Mouse (Mus musculus) stomach, embryonic 15.5 days (tissue): ENCODE results near the gene Gm40193. TPM values are rescaled to one million over a fixed set of nuclear protein-coding genes. Genes with fewer than 3 reads are reported as not detected.

Experiments
- ATAC-seq: fragments of 200-750 bp; cut with Nextera tagmentation; 2 replicates; pipeline ENCODE4 v1.8.0; 2017; ENCODE audit warnings: low read depth, moderate number of reproducible peaks, moderate TSS enrichment; ENCODE audit not compliant: insufficient read depth, low FRiP score
- H3K27ac ChIP-seq: fragments of 300-500 bp; sonication (generic); 2 replicates; pipeline ENCODE4 v1.5.1; 2015; ENCODE audit warnings: mild to moderate bottlenecking, inconsistent platforms
- H3K27me3 ChIP-seq: fragments of 300-500 bp; sonication (generic); replicated peaks from 2 replicates; pipeline ENCODE4 v1.6.1; 2015; ENCODE audit warnings: inconsistent platforms
- H3K36me3 ChIP-seq: fragments of 300-500 bp; sonication (generic); 2 replicates; pipeline ENCODE4 v1.6.1; 2015; ENCODE audit warnings: inconsistent platforms
- H3K4me1 ChIP-seq: fragments of 300-500 bp; sonication (generic); 2 replicates; pipeline ENCODE4 v1.6.1; 2015; ENCODE audit warnings: inconsistent platforms
- H3K4me2 ChIP-seq: fragments of 300-500 bp; sonication (generic); 2 replicates; pipeline ENCODE4 v1.6.1; 2015; ENCODE audit warnings: mild to moderate bottlenecking, inconsistent platforms
- H3K4me3 ChIP-seq: fragments of 300-500 bp; sonication (generic); replicated peaks from 2 replicates; pipeline ENCODE4 v1.5.1; 2015; ENCODE audit warnings: inconsistent platforms
- H3K9ac ChIP-seq: fragments of 300-500 bp; sonication (generic); 2 replicates; pipeline ENCODE4 v1.6.1; 2015; ENCODE audit warnings: inconsistent platforms
- H3K9me3 ChIP-seq: fragments of 300-500 bp; sonication (generic); 2 replicates; pipeline ENCODE4 v1.6.1; 2016; ENCODE audit warnings: inconsistent platforms
- WGBS: fragments of 180-500 bp; shearing (Covaris S2); methylation state at CpG from one replicate; pipeline ENCODE4 v1.1.7; 2015; 5-methylcytosine and 5-hydroxymethylcytosine counted together
- polyA plus RNA-seq: library from polyadenylated mRNA; unstranded; fragments of >200 nt; fragmentation: Nextera tagmentation; extraction: Ambion mirVana; gene quantifications from 2 replicates; pipeline ENCODE4 v1.2.1, GENCODE M21; 2015

Gm40193 gene
- polyA plus RNA-seq, 1 experiment from 2014 or later, result not detected

DNA sequence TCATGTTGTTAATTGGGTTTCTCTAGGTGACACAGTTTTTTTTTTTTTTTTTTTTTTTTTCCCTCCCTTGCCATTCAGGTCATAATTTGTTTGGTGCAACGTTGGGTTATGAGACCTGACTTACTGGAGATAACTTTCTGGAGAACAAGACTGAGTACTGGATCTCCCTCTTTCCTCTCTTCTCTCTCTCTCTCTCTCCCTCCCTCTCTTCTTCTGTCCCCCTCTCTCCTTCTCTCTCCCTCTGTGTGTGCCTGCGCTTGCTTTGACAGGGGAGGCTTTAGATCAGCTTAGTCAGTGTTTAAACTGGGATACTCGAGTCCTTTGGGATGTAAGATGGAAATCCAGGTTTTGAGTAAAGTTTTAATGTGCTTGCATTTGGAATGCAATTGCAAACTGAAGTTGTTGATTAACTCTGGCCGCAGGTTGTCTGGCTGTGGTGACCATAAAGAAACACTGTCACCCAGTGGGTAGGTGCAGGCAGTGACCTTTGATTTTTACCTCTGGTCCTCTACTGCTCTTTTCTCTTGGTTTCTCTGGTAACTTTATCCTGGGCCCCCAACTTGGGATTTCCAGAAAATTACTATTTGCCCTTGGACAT is 31.6 kb upstream of the Gm40193 start:
- H3K9ac ChIP-seq, result no peak overlapping the region
- ATAC-seq, result no peak

DNA sequence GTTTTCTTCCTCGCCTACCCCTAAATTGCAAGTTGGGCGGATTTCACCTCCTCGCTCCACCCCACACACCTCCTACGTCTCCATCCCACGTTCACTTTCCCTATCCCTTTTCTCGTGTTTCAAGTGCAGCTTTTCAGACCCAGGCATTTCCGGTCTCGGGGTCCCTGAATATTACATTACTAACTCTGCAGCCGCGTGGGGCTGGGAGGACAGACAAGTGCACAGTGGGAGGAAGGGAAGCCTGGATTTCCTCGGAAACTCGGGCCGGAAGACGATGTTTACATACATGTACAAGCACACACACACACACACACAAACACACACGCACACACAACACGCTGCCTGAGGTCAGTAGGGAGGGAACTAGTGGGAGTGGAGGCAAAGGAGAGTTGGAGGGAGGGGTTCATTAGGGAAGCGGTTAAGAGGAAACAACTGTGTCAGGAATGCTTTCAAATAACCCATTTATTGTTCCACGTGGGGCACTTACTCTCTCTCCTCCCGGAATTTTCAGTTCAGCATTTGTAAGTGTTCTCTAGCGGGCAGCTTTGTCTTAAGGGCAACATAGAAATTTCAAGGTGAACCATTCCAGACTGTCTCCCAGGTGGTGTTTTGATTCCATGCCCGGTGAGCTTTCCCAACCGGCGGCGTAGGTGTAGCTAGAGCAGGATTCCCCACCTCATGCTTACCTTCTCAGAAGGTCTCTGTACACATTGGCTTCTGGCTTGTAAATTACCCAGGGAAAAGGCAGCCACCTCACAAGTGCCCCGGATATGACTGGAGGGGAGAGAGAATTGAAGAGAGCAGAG is 30.9 kb upstream of the Gm40193 start:
- H3K9ac ChIP-seq, result peak overlapping the region; percentile 86; the same call in 1 of the 2 replicates
- 1% methylated on average over 25 of the region's 25 CpGs for WGBS
- H3K27ac ChIP-seq, result peak overlapping the region; percentile 91
- H3K4me3 ChIP-seq, result peak overlapping the region; percentile 88
- no peaks in the 10 kb centered on the region for H3K9me3 ChIP-seq
- ATAC-seq, result no peak
- no peaks in the 10 kb centered on the region for H3K27me3 ChIP-seq
- peak overlapping the region; percentile 90 for H3K4me2 ChIP-seq
- peaks cover 19% of the 10 kb centered on the region for H3K4me1 ChIP-seq
- no peaks in the 10 kb centered on the region for H3K36me3 ChIP-seq

More for the DNA sequence above, 31.6 kb upstream of the Gm40193 start:
- Histone ChIP-seq H3K4me1 (peaks cover 19% of the 10 kb centered on the region), H3K9me3 (no peaks in the 10 kb centered on the region), H3K27me3 (no peaks in the 10 kb centered on the region), H3K36me3 (no peaks in the 10 kb centered on the region), H3K27ac (peak overlapping the region; percentile 91), H3K4me2 (peak overlapping the region; percentile 90), H3K4me3 (peak overlapping the region; percentile 88)
- WGBS, result 24% methylated on average over 4 of the region's 4 CpGs

DNA sequence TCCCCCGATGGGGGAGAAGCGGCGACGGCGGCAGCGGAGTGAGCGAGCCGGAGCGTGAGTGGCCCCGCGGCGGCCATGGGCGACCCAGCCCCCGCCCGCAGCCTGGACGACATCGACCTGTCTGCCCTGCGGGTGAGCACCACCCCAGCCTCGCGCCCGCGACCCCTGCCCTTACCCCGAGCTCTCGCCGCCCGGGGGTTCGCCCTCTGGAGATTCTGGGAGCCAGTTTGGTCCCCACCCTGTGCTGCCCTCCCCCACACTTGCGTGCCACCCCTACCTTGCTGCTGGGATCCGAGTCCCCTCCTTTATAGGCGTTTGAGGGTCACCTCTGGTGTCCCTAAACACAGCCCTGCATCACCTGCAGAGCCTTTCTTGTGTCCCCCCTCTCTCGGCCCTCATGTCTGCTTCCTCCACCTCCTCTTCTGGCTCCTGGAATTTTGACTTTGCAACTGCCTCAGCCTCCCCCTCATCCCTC is 30.3 kb upstream of the Gm40193 start:
- no peak; the same call in 1 of the 2 replicates for ATAC-seq
- Histone ChIP-seq H3K4me1 (peaks cover 19% of the 10 kb centered on the region), H3K9ac (peak overlapping the region; percentile 86), H3K27me3 (no peaks in the 10 kb centered on the region), H3K4me2 (peak overlapping the region; percentile 90), H3K27ac (peak overlapping the region; percentile 91), H3K36me3 (no peaks in the 10 kb centered on the region), H3K4me3 (peak overlapping the region; percentile 88), H3K9me3 (no peaks in the 10 kb centered on the region)
- WGBS, result 0% methylated on average over 27 of the region's 31 CpGs

DNA sequence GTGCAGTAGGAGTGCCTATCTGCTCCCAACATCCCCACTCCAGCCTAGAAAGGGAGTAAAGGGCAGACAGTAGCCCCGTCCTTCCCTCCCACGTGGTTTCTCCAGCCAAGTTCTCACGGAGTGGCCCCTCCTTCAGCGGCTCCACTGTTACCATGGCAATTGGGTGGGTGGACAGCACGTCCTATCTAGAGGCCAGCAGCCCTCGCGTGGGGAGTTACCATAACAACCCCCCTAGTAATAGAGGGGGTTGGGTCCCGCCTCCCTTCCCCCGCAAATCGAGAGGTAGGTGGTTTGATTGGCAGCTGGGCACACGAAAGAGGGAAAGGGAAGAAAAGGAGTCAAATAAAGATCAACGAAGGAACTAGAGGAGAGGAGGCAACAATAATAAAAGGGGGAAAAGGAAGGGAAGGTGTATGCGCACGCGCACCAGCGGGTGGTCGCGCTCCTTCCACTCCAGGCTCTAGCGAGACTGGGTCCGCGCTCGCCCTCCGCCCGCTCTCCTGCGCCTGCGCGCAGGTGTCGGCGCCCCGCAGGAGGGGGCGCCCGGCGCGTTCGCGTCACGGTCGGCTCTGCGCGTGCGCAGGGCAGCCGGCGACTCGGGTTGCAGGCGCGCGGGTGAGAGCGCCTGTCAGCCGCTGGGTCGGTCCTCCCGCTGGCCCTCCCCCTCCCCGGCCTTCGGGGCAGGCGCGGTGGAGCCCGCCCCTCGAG is 29.7 kb upstream of the Gm40193 start, which contains the start of gene Mink1:
Gene Mink1, plus strand, starts transcription at position 595 of the 708 bp plus-strand sequence.
- no peaks in the 10 kb centered on the region for H3K27me3 ChIP-seq
- WGBS, result 1% methylated on average over 55 of the region's 57 CpGs
- peak; percentile 86 for ATAC-seq
- H3K4me2 ChIP-seq, result peak within 1 kb of the TSS; percentile 90
- peak within 1 kb of the TSS; percentile 86 for H3K9ac ChIP-seq
- H3K4me1 ChIP-seq, result peaks cover 19% of the 10 kb centered on the region
- peak within 1 kb of the TSS; percentile 88 for H3K4me3 ChIP-seq
- peak within 1 kb of the TSS; percentile 91 for H3K27ac ChIP-seq
- H3K9me3 ChIP-seq, result no peaks in the 10 kb centered on the region
- H3K36me3 ChIP-seq, result no peaks in the 10 kb centered on the region

DNA sequence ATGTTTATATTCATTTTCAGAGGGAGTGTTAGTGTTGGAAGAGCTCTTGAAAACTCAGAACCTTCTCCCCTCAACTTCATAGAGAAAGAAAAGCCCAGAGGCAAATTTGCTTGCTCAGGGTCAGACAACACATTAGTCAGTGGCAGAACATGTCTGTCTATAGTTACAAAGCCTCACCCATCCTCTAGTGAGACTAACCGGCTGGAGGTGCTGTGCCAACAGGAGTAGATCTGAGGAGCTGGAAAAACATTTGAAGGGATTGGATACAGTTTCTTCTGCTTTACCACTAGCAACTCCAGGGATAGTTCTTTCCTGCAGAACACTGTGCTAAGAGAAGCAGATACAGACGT is 29.2 kb upstream of the Gm40193 start:
- H3K4me3 ChIP-seq, result peak overlapping the region; percentile 88
- peak overlapping the region; percentile 86; the same call in 1 of the 2 replicates for H3K9ac ChIP-seq
- ATAC-seq, result no peak; the same call in 1 of the 2 replicates
- H3K4me2 ChIP-seq, result peak overlapping the region; percentile 90
- no peaks in the 10 kb centered on the region for H3K27me3 ChIP-seq
- H3K36me3 ChIP-seq, result no peaks in the 10 kb centered on the region
- WGBS, result 2% methylated on average over 2 of the region's 2 CpGs
- peak overlapping the region; percentile 91; the same call in 1 of the 2 replicates for H3K27ac ChIP-seq
- no peaks in the 10 kb centered on the region for H3K9me3 ChIP-seq
- peaks cover 19% of the 10 kb centered on the region for H3K4me1 ChIP-seq

DNA sequence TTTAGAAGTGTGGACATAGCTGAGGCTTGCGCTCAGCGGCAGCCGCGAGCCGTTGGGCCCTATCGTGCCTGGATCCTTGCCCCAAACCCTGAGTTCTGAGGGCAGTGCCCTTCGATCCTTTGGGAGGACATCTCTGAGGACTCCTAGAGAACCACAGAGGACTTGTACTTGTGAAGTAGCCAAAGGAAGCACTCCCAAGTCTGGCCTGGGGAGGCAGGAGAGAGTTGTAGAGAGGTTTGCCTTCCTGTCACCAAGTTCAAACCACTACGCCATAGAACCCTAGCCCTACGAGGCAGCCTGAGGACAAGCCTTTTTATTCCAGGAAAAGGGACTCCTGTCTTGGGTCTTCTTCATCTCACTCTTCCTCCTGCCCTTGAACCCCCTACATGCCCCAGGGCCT is 24.8 kb upstream of the Gm40193 start:
- no peaks in the 10 kb centered on the region for H3K27me3 ChIP-seq
- no peaks in the 10 kb centered on the region for H3K9me3 ChIP-seq
- 0 out of 2 replicates have a peak, but pooled peaks cover 4% of the 10 kb centered on the region for H3K36me3 ChIP-seq
- no peak overlapping the region for H3K27ac ChIP-seq
- H3K4me3 ChIP-seq, result no peak overlapping the region
- H3K4me1 ChIP-seq, result 0 out of 2 replicates have a peak, but pooled peaks cover 5% of the 10 kb centered on the region
- H3K9ac ChIP-seq, result no peak overlapping the region
- no peak overlapping the region for H3K4me2 ChIP-seq
- 90% methylated on average over 9 of the region's 9 CpGs for WGBS
- no peak for ATAC-seq

DNA sequence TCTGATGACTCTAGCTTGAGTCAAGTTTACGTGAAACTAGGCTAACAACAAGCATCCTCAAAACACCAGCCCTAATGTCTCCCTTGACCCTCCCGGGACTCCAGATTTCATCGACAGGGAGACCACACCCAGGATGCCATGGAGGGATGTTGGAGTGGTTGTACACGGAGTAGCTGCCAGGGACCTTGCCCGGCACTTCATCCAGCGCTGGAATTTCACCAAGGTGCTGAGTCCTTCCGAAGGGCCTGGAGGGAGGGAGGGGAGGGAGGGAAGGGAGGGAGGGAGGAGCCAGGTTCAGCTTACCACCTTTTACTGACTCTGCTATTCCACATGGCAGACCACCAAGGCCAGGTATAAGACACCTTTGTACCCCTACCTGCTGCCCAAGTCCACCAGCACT is 21.2 kb upstream of the Gm40193 start:
- Histone ChIP-seq H3K4me2 (no peak overlapping the region), H3K27ac (no peak overlapping the region), H3K36me3 (0 out of 2 replicates have a peak, but pooled peaks cover 4% of the 10 kb centered on the region), H3K9me3 (no peaks in the 10 kb centered on the region), H3K4me3 (no peak overlapping the region), H3K9ac (no peak overlapping the region), H3K27me3 (no peaks in the 10 kb centered on the region), H3K4me1 (no peaks in the 10 kb centered on the region)
- 22% methylated on average over 7 of the region's 7 CpGs for WGBS
- ATAC-seq, result no peak

DNA sequence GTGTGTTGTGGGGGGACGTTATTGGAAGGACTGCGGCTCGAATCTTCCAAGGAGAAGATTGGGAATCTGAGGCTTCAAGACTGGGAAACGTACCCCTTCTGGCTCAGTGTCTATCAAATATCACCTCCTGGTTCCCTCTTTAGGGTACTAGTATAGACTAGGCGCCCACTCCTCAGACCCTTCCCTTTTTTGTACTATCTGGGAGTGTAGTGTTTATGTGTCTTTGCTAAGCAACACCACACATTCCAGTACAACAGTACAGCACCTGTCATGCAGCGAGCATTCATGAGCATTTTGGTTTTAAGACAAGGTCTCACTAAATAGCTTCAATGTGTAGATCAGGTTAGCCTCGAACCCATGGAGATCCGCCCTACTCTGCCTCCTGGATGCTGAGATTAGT is 18.8 kb upstream of the Gm40193 start:
- H3K27me3 ChIP-seq, result no peaks in the 10 kb centered on the region
- ATAC-seq, result no peak
- H3K9ac ChIP-seq, result no peak overlapping the region
- H3K4me2 ChIP-seq, result no peak overlapping the region
- no peaks in the 10 kb centered on the region for H3K4me1 ChIP-seq
- H3K27ac ChIP-seq, result no peak overlapping the region
- no peaks in the 10 kb centered on the region for H3K9me3 ChIP-seq
- H3K36me3 ChIP-seq, result 0 out of 2 replicates have a peak, but pooled peaks cover 4% of the 10 kb centered on the region
- H3K4me3 ChIP-seq, result no peak overlapping the region
- WGBS, result 85% methylated on average over 8 of the region's 8 CpGs

DNA sequence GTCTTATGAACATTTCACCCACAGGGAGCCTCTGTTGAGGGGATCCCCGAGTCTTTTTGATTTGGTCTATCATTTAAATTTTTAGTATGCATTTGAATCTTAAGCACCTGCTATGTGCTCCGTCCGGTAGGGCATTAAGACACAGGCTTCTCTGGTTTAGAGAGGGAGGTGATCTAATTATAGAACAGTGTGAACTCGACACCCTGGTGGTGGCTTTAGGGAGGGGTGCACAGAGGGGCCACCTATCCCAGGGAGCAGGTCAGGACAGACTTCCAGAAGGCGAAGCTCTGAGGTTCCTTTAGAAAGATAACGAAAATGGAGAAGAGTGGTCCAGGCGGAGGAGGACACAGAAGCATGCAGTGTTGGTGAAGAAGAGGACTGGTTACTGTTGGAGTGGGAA is 11.8 kb upstream of the Gm40193 start:
- WGBS, result 61% methylated on average over 7 of the region's 7 CpGs
- Histone ChIP-seq H3K27me3 (no peaks in the 10 kb centered on the region), H3K9ac (no peak overlapping the region), H3K4me1 (peaks cover 7% of the 10 kb centered on the region; the same call in 1 of the 2 replicates), H3K4me3 (no peak overlapping the region), H3K4me2 (no peak overlapping the region), H3K36me3 (no peaks in the 10 kb centered on the region), H3K27ac (no peak overlapping the region), H3K9me3 (no peaks in the 10 kb centered on the region)
- ATAC-seq, result no peak

DNA sequence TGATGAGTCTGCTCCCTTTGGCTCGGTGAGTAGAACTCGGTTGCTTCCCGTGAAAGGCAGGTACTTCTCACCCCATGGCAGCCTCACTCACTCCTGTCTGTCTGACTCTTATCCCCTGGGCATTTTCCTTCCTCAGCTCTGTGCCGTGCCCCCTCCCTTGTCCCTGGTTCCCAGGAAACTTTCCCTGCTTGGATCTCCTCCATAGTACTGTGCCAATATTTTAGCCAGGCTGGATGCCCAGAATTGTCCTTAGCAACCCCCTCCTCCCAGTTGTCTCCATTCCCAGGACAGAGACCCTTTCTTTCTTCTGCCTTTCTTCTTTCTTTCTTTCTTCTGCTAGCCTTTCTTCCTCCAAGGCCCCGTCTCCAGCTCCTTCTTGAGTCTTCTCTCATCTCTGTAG is 8.7 kb upstream of the Gm40193 start:
- Histone ChIP-seq H3K9me3 (no peaks in the 10 kb centered on the region), H3K4me2 (peak overlapping the region; percentile 72; the same call in 1 of the 2 replicates), H3K4me3 (0 out of 2 replicates have a peak overlapping the region, but pooled peaks have one; percentile 60), H3K9ac (no peak overlapping the region), H3K4me1 (peaks cover 9% of the 10 kb centered on the region; the same call in 1 of the 2 replicates), H3K27ac (no peak overlapping the region), H3K36me3 (no peaks in the 10 kb centered on the region), H3K27me3 (no peaks in the 10 kb centered on the region)
- no peak for ATAC-seq
- WGBS, result 70% methylated on average over 5 of the region's 5 CpGs

DNA sequence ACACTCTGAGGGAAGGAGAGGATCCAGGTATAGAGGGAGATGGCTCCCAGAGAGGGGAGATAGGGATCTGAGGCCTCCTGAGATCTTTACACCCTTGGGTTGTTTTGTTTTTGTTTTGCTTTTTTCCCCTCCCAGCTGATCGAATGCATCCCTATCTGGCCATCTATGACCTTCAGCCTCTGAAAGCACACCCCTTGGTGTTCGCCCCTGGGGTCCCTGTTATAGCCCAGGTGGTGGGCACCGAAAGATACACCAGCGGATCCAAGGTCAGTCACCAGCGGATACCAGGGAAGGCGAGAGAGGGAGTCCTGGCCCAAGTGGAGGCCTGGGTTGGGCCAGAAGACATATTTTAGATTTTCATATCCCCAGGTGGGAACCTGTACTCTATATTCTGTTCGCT is 8.2 kb upstream of the Gm40193 start:
- no peak for ATAC-seq
- whole genome bisulfite sequencing, result 86% methylated on average over 7 of the region's 7 CpGs
- H3K4me3 ChIP-seq, result peak overlapping the region; percentile 60
- no peaks in the 10 kb centered on the region for H3K27me3 ChIP-seq
- H3K9me3 ChIP-seq, result no peaks in the 10 kb centered on the region
- no peak overlapping the region for H3K9ac ChIP-seq
- H3K27ac ChIP-seq, result no peak overlapping the region
- no peaks in the 10 kb centered on the region for H3K36me3 ChIP-seq
- peaks cover 9% of the 10 kb centered on the region; the same call in 1 of the 2 replicates for H3K4me1 ChIP-seq
- peak overlapping the region; percentile 72 for H3K4me2 ChIP-seq
